Mouse (Mus musculus) cerebellum, adult 11-12 months (tissue): ENCODE results near the gene Cox7c.
A peak's percentile ranks its signal among the peaks of the same experiment; 100 is the strongest.
"Not testable (repeated sequence)": the region's sequence is repeated elsewhere in the genome, so short reads cannot be mapped to it uniquely, and the experiment has no call there.

Experiments used
- DNase-seq: peaks from one replicate; pipeline ENCODE4 v3.0.0; 2022

Gene Cox7c

GRCm38 (mm10) chr13:86046254-86046951 lies at the start of gene Cox7c:
Cox7c (minus strand) TSS chr13:86046904.
- peak; percentile 88 for DNase-seq

- no peak for DNase-seq
These were observed 21.5 kb upstream of the Cox7c start for GRCm38 (mm10) chr13:86068011-86068724.

- no peak for DNase-seq
These were observed 20.8 kb upstream of the Cox7c start for GRCm38 (mm10) chr13:86067508-86067907.

- DNase-seq = not testable (repeated sequence)
These were observed 7.4 kb upstream of the Cox7c start for GRCm38 (mm10) chr13:86054091-86054490.

GRCm38 (mm10) chr13:86004907-86005675 lies 41.6 kb downstream of the Cox7c start:
- no peak for DNase-seq
